Mouse (Mus musculus) liver, embryonic 11.5 days (tissue): ENCODE data around the gene Ddhd1. TPM values are rescaled to one million over a fixed set of nuclear protein-coding genes. Genes with fewer than 3 reads are reported as not detected.

Source experiments
- ATAC-seq: fragments of 200-750 bp; cut with Nextera tagmentation; replicated peaks from 2 replicates; pipeline ENCODE4 v1.8.0; 2017; ENCODE audit warnings: moderate number of reproducible peaks, mild to moderate bottlenecking, moderate TSS enrichment, moderate library complexity; ENCODE audit not compliant: low FRiP score
- DNase-seq: peaks from one replicate; pipeline ENCODE4 v3.0.0-alpha.2; 2017; ENCODE audit warnings: low spot score
- H3K27ac ChIP-seq: fragments of 300-500 bp; sonication (generic); 2 replicates; pipeline ENCODE4 v1.5.1; 2014; ENCODE audit warnings: mild to moderate bottlenecking, low read depth, low read length, control low read depth
- H3K27me3 ChIP-seq: fragments of 300-500 bp; sonication (generic); replicated peaks from 2 replicates; pipeline ENCODE4 v1.6.1; 2014; ENCODE audit warnings: low read length, mixed read lengths; ENCODE audit not compliant: control insufficient read depth, insufficient read depth
- H3K36me3 ChIP-seq: fragments of 300-500 bp; sonication (generic); 2 replicates; pipeline ENCODE4 v1.6.1; 2014; ENCODE audit warnings: mild to moderate bottlenecking, low read length, moderate library complexity, mixed read lengths; ENCODE audit not compliant: control insufficient read depth, insufficient read depth
- H3K4me1 ChIP-seq: fragments of 300-500 bp; sonication (generic); replicated peaks from 2 replicates; pipeline ENCODE4 v1.6.1; 2014; ENCODE audit warnings: low read length, mixed read lengths; ENCODE audit not compliant: control insufficient read depth, insufficient read depth
- H3K4me2 ChIP-seq: fragments of 300-500 bp; sonication (generic); 2 replicates; pipeline ENCODE4 v1.6.1; 2014; ENCODE audit warnings: mild to moderate bottlenecking, control low read depth, moderate library complexity
- H3K4me3 ChIP-seq: fragments of 300-500 bp; sonication (generic); 2 replicates; pipeline ENCODE4 v1.5.1; 2014; ENCODE audit warnings: low read depth, low read length, control low read depth
- H3K9ac ChIP-seq: fragments of 300-500 bp; sonication (generic); 2 replicates; pipeline ENCODE4 v1.6.1; 2014; ENCODE audit warnings: low read depth, low read length, control low read depth
- H3K9me3 ChIP-seq: fragments of 300-500 bp; sonication (generic); 2 replicates; pipeline ENCODE4 v1.6.1; 2016; ENCODE audit warnings: low read length, inconsistent platforms, mixed read lengths; ENCODE audit not compliant: control insufficient read depth
- WGBS: fragments of 180-500 bp; shearing (Covaris S2); extraction: QIAGEN DNeasy Blood & Tissue Kit; methylation state at CpG from one replicate; pipeline ENCODE4 v1.1.7; 2014; 5-methylcytosine and 5-hydroxymethylcytosine counted together
- polyA plus RNA-seq: library from polyadenylated mRNA; unstranded; fragments of >200 nt; fragmentation: Nextera tagmentation; extraction: Ambion mirVana; gene quantifications from 2 replicates; pipeline ENCODE4 v1.2.1, GENCODE M21; 2014

Ddhd1 gene
- polyA plus RNA-seq, 1 experiment from 2014 or later = 11.1 TPM

DNA sequence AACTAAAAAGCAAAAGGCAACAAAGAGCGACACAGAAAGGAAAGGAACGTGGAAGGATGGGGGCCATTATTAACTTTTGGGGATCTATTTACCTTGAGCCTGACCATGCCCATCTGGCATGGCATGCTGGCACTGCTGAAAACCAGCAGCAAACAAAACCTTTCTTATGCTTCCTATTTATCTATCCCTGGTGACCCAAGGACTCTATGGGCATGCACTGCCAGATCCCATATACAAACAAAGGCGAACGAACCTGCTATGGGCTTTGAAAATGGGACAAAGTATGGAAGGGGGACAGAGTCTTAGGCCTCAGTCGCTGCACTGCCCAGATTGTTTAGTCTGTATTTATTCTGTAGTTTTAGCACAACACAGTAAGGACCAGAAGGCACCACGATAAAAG lies 43.5 kb downstream of the Ddhd1 start:
- DNase-seq (no peak), ATAC-seq (no peak)
- no peak overlapping the region for H3K27ac ChIP-seq
- H3K4me1 ChIP-seq = no peaks in the 10 kb centered on the region
- 88% methylated on average over 6 of the region's 6 CpGs for WGBS
- no peak overlapping the region for H3K4me2 ChIP-seq
- peaks cover 14% of the 10 kb centered on the region for H3K36me3 ChIP-seq
- H3K9ac ChIP-seq = no peak overlapping the region
- H3K27me3 ChIP-seq = no peaks in the 10 kb centered on the region
- H3K9me3 ChIP-seq = no peaks in the 10 kb centered on the region
- H3K4me3 ChIP-seq = no peak overlapping the region

DNA sequence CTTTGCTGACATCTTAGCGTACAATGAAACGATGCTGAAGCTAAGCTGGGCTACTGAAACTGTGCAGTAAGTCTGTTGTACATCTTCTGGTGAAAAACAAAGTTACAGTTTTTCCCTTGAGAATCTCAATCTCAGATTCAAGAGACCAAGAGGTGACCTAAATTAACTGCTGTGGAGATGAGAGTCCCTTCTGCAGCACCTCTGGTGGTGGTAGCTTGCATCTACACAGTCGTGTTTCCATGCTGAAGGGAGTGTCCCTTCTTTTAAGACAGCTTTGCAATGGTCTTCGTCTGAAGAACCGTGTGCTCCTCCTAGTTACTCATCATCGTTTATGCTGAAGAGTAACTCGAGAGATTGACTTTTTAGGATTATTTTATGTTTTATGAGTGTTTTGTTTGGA lies 46.3 kb downstream of the Ddhd1 start:
- peaks cover 15% of the 10 kb centered on the region for H3K36me3 ChIP-seq
- no peak overlapping the region for H3K9ac ChIP-seq
- H3K27me3 ChIP-seq = no peaks in the 10 kb centered on the region
- H3K9me3 ChIP-seq = no peaks in the 10 kb centered on the region
- no peak overlapping the region for H3K4me2 ChIP-seq
- DNase-seq = no peak
- no peak for ATAC-seq
- H3K4me3 ChIP-seq = no peak overlapping the region
- 84% methylated on average over 7 of the region's 7 CpGs for WGBS
- no peak overlapping the region for H3K27ac ChIP-seq
- H3K4me1 ChIP-seq = no peaks in the 10 kb centered on the region

DNA sequence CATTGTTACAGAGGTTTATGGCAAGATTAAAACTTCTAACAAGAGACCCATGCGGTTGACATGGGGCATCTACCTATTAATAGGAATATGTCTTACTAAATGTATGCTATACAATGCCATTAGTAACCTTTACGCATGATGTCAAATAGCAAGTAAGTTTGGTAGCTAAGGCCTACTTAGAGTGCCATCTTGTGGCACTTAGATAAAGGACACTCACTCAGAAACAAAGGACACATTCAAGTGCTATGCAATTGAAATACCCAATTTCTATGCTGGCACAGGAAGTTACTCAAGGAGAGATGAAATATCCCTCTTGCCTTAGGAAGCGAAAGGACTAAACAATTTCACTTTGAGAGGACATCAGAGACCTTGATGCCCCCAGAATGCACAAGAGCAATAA lies 55.9 kb downstream of the Ddhd1 start:
- Histone ChIP-seq H3K4me2 (no peak overlapping the region), H3K9me3 (no peaks in the 10 kb centered on the region), H3K4me1 (no peaks in the 10 kb centered on the region), H3K9ac (no peak overlapping the region), H3K27ac (no peak overlapping the region), H3K36me3 (peaks cover 3% of the 10 kb centered on the region; the same call in 1 of the 2 replicates), H3K4me3 (no peak overlapping the region), H3K27me3 (no peaks in the 10 kb centered on the region)
- WGBS = 80% methylated on average over 3 of the region's 3 CpGs
- DNase-seq (no peak), ATAC-seq (no peak)

DNA sequence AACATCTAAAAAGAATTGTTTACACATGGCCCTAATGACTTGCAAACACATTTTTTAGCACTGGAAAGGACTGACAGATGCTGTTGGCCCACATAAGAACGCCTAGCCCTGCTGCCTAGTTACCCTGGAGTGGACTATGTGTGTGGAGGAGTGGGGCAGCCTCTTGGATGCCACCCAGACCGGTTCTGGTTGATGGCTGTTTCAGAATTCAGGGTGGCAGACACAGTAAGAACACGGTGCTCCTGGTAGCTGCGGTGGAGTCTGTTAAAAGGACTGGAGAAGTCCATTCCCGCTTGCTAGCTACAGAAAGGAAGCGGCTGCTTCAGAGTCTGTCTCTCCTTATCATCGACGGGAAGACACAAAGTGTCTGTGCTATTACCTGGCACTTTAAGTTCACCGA lies 57.4 kb downstream of the Ddhd1 start:
- no peak for ATAC-seq
- WGBS = 85% methylated on average over 9 of the region's 9 CpGs

DNA sequence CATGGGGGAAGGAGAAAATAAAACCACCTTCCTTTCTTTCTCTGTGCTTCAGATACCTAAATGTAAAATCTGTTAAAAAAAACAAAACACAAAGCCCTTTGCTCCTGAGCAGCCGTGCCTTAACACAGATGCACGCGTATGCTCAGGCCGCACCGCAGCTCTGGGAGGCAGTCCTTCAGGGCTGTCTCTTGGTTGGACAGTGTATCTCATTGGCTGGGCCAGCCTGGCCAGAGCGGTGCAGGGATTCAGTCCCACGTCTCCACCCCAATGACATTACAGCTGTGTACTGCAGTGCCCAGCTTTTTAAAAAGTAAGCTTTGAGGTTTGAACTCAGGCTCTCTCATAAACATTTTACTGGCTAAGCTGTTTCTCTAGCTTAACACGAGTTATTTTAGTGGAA lies 60.1 kb downstream of the Ddhd1 start:
- Histone ChIP-seq H3K4me3 (no peak overlapping the region), H3K27me3 (no peaks in the 10 kb centered on the region), H3K27ac (no peak overlapping the region), H3K36me3 (0 out of 2 replicates have a peak, but pooled peaks cover 5% of the 10 kb centered on the region), H3K4me1 (no peaks in the 10 kb centered on the region), H3K9me3 (no peaks in the 10 kb centered on the region), H3K9ac (no peak overlapping the region), H3K4me2 (no peak overlapping the region)
- DNase-seq (no peak), ATAC-seq (no peak)
- WGBS = 88% methylated on average over 8 of the region's 8 CpGs

More for the DNA sequence above, 57.4 kb downstream of the Ddhd1 start:
- Histone ChIP-seq H3K4me2 (no peak overlapping the region), H3K27ac (no peak overlapping the region), H3K9me3 (no peaks in the 10 kb centered on the region), H3K9ac (no peak overlapping the region), H3K4me3 (no peak overlapping the region), H3K36me3 (peaks cover 3% of the 10 kb centered on the region; the same call in 1 of the 2 replicates), H3K27me3 (no peaks in the 10 kb centered on the region), H3K4me1 (no peaks in the 10 kb centered on the region)
- no peak for DNase-seq

DNA sequence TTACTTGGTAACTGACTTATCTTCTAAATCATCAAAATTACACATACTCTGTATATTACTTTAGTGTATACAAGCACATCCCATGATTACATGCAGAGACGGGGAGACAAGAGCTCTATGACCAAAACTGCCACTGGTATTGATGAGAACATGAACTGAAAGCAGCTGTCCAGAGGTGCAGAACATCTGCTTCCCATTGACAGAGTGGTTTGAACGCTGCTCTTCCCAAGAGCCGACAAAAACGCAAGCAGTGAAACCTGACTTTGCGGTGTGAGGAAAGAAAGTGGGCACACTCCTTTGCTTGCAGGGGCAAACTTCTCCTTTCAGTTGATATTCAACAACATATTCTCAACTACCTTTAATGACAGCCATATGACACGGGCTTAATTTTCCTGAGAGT lies 64.7 kb downstream of the Ddhd1 start:
- Histone ChIP-seq H3K27ac (no peak overlapping the region), H3K4me2 (no peak overlapping the region), H3K4me3 (no peak overlapping the region), H3K27me3 (no peaks in the 10 kb centered on the region), H3K4me1 (no peaks in the 10 kb centered on the region), H3K9ac (no peak overlapping the region), H3K9me3 (no peaks in the 10 kb centered on the region), H3K36me3 (0 out of 2 replicates have a peak, but pooled peaks cover 2% of the 10 kb centered on the region)
- ATAC-seq (no peak), DNase-seq (no peak)
- 92% methylated on average over 6 of the region's 6 CpGs for WGBS

DNA sequence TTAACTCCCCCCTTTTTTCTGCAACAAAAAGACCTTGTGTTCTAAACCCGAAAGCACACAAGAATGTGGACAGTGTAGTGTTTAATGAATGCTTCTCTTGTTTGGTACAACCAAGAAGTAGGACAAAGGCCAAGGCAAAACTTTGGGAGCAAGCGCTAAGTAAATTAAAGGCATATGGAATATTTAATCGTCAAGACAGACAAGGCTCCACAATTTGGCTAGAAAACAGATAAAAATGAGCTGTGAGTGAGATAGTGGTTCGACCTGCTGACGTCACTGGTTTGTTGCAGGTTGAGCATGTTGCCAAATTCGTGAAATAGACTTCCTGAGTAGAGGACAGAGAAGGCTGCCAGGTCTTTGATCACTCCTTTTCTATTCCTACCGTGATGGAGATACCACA lies 69.5 kb downstream of the Ddhd1 start:
- no peak overlapping the region for H3K4me3 ChIP-seq
- H3K9me3 ChIP-seq = no peaks in the 10 kb centered on the region
- H3K9ac ChIP-seq = no peak overlapping the region
- no peaks in the 10 kb centered on the region for H3K27me3 ChIP-seq
- H3K27ac ChIP-seq = no peak overlapping the region
- no peak for ATAC-seq
- no peaks in the 10 kb centered on the region for H3K36me3 ChIP-seq
- H3K4me1 ChIP-seq = no peaks in the 10 kb centered on the region
- H3K4me2 ChIP-seq = no peak overlapping the region
- DNase-seq = no peak
- WGBS = 81% methylated on average over 7 of the region's 7 CpGs

DNA sequence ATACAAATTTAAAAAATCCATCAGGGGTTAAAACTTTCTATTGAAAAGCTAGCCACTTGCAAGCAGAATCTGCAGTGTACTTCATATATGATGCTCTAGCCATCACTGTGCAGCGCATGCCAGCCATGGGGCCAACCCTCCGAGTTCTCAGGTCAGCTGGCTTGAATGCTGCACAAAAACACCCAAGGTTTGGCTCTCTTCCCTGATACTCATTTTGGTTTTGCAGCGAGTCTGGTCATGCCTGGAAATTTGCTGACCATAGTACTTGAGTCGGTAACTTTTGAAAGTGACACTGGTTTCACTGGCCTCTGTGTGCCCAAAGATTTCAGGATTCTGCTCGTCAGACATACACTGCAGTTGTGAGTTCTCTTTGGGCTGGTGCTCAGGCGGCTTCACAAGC lies 70.4 kb downstream of the Ddhd1 start:
- H3K4me3 ChIP-seq = no peak overlapping the region
- H3K9ac ChIP-seq = no peak overlapping the region
- DNase-seq (no peak), ATAC-seq (no peak)
- no peaks in the 10 kb centered on the region for H3K4me1 ChIP-seq
- no peaks in the 10 kb centered on the region for H3K27me3 ChIP-seq
- H3K9me3 ChIP-seq = no peaks in the 10 kb centered on the region
- H3K27ac ChIP-seq = no peak overlapping the region
- H3K4me2 ChIP-seq = no peak overlapping the region
- no peaks in the 10 kb centered on the region for H3K36me3 ChIP-seq
- WGBS = 90% methylated on average over 6 of the region's 6 CpGs

DNA sequence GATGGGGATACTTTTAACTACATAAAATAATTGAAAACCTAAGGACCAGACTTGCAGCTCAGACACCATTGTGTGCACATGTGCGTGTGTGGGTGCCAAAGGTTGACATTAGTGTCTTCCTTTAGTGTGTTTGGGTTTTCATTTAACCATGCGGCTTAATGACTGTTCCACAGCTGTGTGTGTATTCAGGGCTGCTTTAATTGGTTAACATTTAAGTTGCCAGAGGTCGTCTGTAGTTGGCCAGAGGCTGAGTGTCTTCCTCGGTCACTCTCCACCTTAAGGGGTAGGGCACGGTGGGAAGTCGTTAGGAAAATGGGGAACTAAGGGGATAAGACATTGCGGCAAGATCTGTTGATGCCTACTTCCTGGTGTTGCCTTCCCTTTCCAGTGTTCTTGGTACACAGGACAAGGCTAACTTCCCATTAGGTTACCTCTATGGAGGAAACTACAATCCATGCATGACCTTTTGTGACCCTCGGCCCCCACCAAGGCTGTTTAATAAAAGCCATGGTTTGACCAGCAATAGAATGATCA lies 74.4 kb downstream of the Ddhd1 start:
- Histone ChIP-seq H3K4me3 (no peak overlapping the region), H3K9me3 (no peaks in the 10 kb centered on the region), H3K9ac (no peak overlapping the region), H3K27me3 (no peaks in the 10 kb centered on the region), H3K27ac (no peak overlapping the region), H3K4me2 (no peak overlapping the region), H3K36me3 (no peaks in the 10 kb centered on the region), H3K4me1 (no peaks in the 10 kb centered on the region)
- 52% methylated on average over 8 of the region's 8 CpGs for WGBS
- ATAC-seq (no peak), DNase-seq (no peak)
